Mouse (Mus musculus): ENCODE results near the gene Ifi27l2b.

GRCm38 (mm10) chr12:103503300-103503699 lies 46.3 kb upstream of the Ifi27l2b start:
- TF ChIP-seq POLR2A (IDR thresholded peaks at IDR 0.05; ENCODE audit: borderline replicate concordance, insufficient read depth, low read length) (no peak), CTCF (IDR thresholded peaks at IDR 0.05; ENCODE audit: borderline replicate concordance, insufficient read depth, low read depth, low read length) (no peak)
